Mouse (Mus musculus): ENCODE data around the gene Gm973.

GRCm38 (mm10) chr1:59669962-59670630 lies 154.0 kb downstream of the Gm973 start:
- no peak for TF ChIP-seq CTCF (IDR thresholded peaks at IDR 0.05)
- TF ChIP-seq EP300 (IDR thresholded peaks at IDR 0.05): 0 out of 2 replicates have a peak, but pooled peaks have one; percentile 18
